Mouse (Mus musculus) neural tube, embryonic 15.5 days (tissue): Measurements from ENCODE around the gene Hoxb7. TPM values are rescaled to one million over a fixed set of nuclear protein-coding genes. Genes with fewer than 3 reads are reported as not detected.

Source experiments
- ATAC-seq: fragments of 200-750 bp; cut with Nextera tagmentation; 2 replicates; pipeline ENCODE4 v1.8.0; 2017; ENCODE audit warnings: mild to moderate bottlenecking, moderate TSS enrichment, moderate library complexity; ENCODE audit not compliant: low FRiP score
- H3K27ac ChIP-seq: fragments of 300-500 bp; sonication (generic); replicated peaks from 2 replicates; pipeline ENCODE4 v1.5.1; 2015; ENCODE audit warnings: mild to moderate bottlenecking, inconsistent platforms
- H3K27me3 ChIP-seq: fragments of 300-500 bp; sonication (generic); replicated peaks from 2 replicates; pipeline ENCODE4 v1.6.1; 2015; ENCODE audit warnings: inconsistent platforms
- H3K36me3 ChIP-seq: fragments of 300-500 bp; sonication (generic); 2 replicates; pipeline ENCODE4 v1.6.1; 2015; ENCODE audit warnings: inconsistent platforms
- H3K4me1 ChIP-seq: fragments of 300-500 bp; sonication (generic); 2 replicates; pipeline ENCODE4 v1.6.1; 2015; ENCODE audit warnings: inconsistent platforms
- H3K4me2 ChIP-seq: fragments of 300-500 bp; sonication (generic); 2 replicates; pipeline ENCODE4 v1.6.1; 2015; ENCODE audit warnings: inconsistent platforms, mild to moderate bottlenecking, moderate library complexity
- H3K4me3 ChIP-seq: fragments of 300-500 bp; sonication (generic); replicated peaks from 2 replicates; pipeline ENCODE4 v1.5.1; 2015; ENCODE audit warnings: mild to moderate bottlenecking, inconsistent platforms
- H3K9ac ChIP-seq: fragments of 300-500 bp; sonication (generic); replicated peaks from 2 replicates; pipeline ENCODE4 v1.6.1; 2015; ENCODE audit warnings: mild to moderate bottlenecking, inconsistent platforms
- H3K9me3 ChIP-seq: fragments of 300-500 bp; sonication (generic); replicated peaks from 2 replicates; pipeline ENCODE4 v1.6.1; 2016; ENCODE audit warnings: inconsistent platforms
- WGBS: fragments of 180-500 bp; shearing (Covaris S2); methylation state at CpG from one replicate; pipeline ENCODE4 v1.1.7; 2015; ENCODE audit warnings: mixed read lengths; 5-methylcytosine and 5-hydroxymethylcytosine counted together
- polyA plus RNA-seq: library from polyadenylated mRNA; unstranded; fragments of >200 nt; fragmentation: Nextera tagmentation; extraction: Ambion mirVana; gene quantifications from 2 replicates; pipeline ENCODE4 v1.2.1, GENCODE M21; 2015

The Hoxb7 gene
- polyA plus RNA-seq, 1 experiment from 2014 or later: 115 TPM

DNA sequence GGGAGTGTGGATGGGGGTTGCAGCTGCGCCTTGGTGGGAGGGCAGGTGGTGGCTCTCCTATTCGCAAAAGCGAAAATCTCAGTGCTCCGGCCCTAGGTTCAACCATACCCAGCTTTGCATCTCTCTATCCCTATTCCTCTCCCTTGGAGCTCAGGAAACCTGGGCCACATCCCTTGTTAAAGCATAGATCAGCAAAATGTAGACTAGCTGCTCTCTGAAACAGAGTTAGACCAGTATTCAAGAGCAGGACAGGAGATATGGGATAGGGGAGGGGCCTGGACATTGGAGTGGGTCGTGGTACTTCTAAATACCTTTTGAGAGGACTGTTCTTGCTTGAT, 28.9 kb downstream of the Hoxb7 start:
- peak overlapping the region; percentile 99 for H3K27ac ChIP-seq
- H3K9ac ChIP-seq: peak overlapping the region; percentile 83
- H3K9me3 ChIP-seq: no peaks in the 10 kb centered on the region
- peak overlapping the region; percentile 60 for H3K4me3 ChIP-seq
- H3K4me2 ChIP-seq: peak overlapping the region; percentile 87
- ATAC-seq: no peak
- no peaks in the 10 kb centered on the region for H3K36me3 ChIP-seq
- H3K4me1 ChIP-seq: peaks cover 88% of the 10 kb centered on the region
- WGBS: 10% methylated on average over 5 of the region's 5 CpGs
- no peaks in the 10 kb centered on the region for H3K27me3 ChIP-seq

DNA sequence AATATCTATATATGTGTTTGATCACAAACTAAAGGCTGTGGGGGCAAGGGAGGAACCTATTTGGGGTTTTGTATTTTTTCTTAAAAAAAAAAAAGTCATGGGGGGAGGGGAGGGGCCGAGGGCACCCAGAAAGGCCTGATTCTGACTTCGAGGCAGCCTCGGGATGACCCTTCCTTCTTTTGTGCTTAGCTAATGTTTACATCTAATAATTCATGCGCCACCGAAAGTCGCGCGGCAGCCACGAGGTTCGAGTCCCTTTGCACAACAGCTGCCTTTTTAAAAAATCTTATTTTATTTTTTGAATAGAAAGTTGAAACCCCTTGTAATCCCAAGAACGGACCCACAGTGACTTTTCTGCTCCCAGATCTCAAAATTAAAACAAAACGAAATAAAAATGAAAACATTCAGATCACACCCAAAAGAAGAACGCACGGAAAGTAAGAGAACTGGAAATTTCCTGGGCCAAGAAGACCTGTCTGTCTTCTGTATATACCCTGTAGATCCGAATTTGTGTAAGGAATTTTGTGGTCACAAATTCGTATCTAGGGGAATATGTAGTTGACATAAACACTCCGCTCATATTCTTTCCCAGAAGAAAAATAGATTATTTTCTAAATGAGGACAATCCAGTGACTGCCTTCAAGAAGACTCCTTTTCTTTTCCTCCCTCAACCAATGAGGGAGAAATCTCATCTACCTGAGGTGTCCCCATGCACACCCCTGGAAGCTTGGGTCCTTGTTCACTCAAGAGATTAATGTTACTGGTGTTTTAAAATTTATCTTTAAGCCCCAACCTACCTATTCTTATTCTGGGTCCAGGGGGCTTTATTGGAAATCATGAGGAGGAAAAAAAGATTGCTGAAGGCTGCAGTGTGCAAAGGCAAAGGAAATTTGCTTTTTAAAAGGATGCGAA, 30.5 kb downstream of the Hoxb7 start:
- peak overlapping the region; percentile 99 for H3K27ac ChIP-seq
- peak overlapping the region; percentile 87 for H3K4me2 ChIP-seq
- H3K27me3 ChIP-seq: no peaks in the 10 kb centered on the region
- no peaks in the 10 kb centered on the region for H3K9me3 ChIP-seq
- H3K4me1 ChIP-seq: peaks cover 84% of the 10 kb centered on the region
- ATAC-seq: no peak
- WGBS: 10% methylated on average over 18 of the region's 18 CpGs
- no peaks in the 10 kb centered on the region for H3K36me3 ChIP-seq
- H3K4me3 ChIP-seq: peak overlapping the region; percentile 60
- peak overlapping the region; percentile 83 for H3K9ac ChIP-seq

DNA sequence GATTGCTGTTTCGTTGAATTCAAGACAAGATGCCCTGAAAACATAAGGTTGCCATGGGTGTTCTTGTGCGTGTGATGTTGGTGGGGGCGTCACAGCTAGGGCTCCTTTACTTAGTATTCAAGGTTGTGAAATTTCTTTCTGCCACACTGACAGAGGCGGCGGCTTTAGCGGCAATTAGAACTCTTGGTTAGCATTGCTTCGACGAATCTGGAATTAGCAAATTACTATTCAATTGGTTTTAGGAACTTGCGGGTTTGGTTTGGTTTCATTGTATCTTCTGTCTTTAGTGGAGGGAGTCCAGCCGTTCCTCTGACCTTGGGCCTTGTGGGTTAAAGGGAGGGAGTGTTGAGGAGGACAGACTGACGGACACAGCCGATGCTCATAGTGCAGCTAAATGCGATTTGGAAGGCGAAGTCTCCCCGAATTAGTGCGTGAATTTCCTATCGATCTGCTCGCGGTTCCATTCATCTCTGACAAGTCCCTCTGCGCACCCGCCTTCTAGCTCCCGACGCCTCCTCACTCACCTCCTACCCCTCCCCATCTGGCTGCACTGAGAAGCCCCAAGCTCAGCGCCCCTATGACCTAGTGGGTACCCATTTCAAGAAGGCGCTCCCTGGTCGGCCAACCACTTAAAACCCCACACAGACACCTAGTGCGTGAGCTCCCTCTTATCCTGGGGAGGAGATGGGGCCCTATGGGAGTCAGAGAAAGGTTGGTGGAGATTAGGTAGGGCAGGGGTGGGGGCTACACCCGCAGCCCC, 31.4 kb downstream of the Hoxb7 start, which contains the start of gene Hoxb4:
TSS of gene Hoxb4 (plus strand) at position 660 of the 760 bp plus-strand sequence.
- Histone ChIP-seq H3K27ac (peak within 1 kb of the TSS; percentile 99), H3K9ac (peak within 1 kb of the TSS; percentile 78), H3K4me3 (peak within 1 kb of the TSS; percentile 60), H3K4me1 (peaks cover 84% of the 10 kb centered on the region), H3K36me3 (no peaks in the 10 kb centered on the region), H3K4me2 (peak within 1 kb of the TSS; percentile 87), H3K9me3 (no peaks in the 10 kb centered on the region), H3K27me3 (no peaks in the 10 kb centered on the region)
- ATAC-seq: peak; percentile 30; the same call in 1 of the 2 replicates
- WGBS: 3% methylated on average over 28 of the region's 28 CpGs

DNA sequence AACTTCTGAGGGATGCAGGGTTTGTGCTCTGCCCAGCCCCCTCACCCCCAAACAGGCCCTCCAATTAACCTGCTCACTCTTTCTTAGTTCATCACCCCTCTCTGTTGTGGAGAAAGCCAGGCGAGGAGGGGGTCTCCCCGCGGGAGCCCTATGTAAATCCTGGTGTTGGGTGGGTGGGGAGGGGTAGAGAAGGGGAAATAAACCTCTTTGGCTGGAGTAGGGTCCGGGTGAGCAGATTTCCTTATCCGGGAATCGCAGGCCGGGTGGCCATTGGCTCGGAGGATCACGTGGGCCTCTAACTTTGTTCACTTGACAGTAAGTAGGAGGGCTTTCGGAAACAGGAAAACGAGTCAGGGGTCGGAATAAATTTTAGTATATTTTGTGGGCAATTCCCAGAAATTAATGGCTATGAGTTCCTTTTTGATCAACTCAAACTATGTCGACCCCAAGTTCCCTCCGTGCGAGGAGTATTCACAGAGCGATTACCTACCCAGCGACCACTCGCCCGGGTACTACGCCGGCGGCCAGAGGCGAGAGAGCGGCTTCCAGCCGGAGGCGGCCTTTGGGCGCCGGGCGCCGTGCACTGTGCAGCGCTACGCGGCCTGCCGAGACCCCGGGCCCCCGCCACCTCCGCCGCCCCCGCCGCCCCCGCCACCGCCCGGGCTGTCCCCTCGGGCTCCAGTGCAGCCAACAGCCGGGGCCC, 32.1 kb downstream of the Hoxb7 start:
- Histone ChIP-seq H3K4me3 (peak overlapping the region; percentile 60), H3K4me1 (peaks cover 84% of the 10 kb centered on the region), H3K27me3 (no peaks in the 10 kb centered on the region), H3K27ac (peak overlapping the region; percentile 99), H3K36me3 (no peaks in the 10 kb centered on the region), H3K9me3 (no peaks in the 10 kb centered on the region), H3K9ac (peak overlapping the region; percentile 78), H3K4me2 (peak overlapping the region; percentile 87)
- WGBS: under 1% methylated on average over 45 of the region's 45 CpGs
- ATAC-seq: peak; percentile 68

DNA sequence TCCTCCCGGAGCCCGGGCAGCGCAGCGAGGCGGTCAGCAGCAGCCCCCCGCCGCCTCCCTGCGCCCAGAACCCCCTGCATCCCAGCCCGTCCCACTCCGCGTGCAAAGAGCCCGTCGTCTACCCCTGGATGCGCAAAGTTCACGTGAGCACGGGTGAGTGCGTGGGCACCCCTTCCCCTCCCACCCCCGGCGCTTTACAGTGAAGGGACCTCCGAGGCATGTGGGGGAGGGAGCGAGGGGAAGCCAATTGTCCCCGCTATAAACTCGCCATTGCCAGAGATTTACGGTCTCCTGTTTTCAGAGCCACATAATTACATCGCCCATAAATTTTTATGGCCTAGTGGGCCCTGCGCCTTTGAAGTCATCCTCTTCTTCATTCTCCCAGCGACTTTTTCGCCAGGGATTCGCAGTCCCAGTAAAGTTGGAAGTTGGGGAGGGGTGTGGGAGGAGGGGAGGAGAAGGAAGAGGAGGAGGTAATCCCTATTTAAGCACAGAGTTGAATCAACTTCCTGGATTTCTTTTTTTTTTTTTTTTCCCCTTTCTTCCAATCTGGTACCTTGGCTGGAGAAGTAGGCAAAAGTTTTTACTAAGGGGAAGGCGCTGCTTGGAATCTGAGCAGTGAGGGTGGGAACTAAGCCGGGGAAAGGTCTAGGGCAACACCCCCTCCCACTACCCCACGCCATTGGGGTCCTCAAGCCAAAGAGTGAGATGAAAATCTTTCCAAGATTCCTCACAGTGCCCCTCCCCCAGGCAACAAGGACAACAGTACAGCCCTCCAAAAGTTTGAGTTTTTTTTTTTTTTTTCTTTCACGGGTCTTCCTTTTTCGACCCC, 32.9 kb downstream of the Hoxb7 start:
- H3K9me3 ChIP-seq: no peaks in the 10 kb centered on the region
- peak overlapping the region; percentile 87 for H3K4me2 ChIP-seq
- peak overlapping the region; percentile 99 for H3K27ac ChIP-seq
- H3K4me3 ChIP-seq: peak overlapping the region; percentile 60
- peak; percentile 79 for ATAC-seq
- H3K9ac ChIP-seq: peak overlapping the region; percentile 78
- H3K36me3 ChIP-seq: no peaks in the 10 kb centered on the region
- peaks cover 84% of the 10 kb centered on the region for H3K4me1 ChIP-seq
- no peaks in the 10 kb centered on the region for H3K27me3 ChIP-seq
- under 1% methylated on average over 32 of the region's 34 CpGs for WGBS

DNA sequence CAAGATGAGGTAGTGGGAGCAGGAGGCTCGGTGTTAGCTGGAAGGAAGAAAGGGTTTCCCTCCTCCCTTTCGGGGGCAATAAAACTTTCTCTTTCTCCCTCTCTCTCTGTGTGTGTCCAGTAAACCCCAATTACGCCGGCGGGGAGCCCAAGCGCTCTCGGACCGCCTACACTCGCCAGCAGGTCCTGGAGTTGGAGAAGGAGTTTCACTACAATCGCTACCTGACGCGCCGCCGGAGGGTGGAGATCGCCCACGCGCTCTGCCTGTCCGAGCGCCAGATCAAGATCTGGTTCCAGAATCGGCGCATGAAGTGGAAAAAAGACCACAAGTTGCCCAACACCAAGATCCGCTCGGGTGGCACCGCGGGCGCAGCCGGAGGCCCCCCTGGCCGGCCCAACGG, 33.5 kb downstream of the Hoxb7 start:
- 1% methylated on average over 29 of the region's 29 CpGs for WGBS

DNA sequence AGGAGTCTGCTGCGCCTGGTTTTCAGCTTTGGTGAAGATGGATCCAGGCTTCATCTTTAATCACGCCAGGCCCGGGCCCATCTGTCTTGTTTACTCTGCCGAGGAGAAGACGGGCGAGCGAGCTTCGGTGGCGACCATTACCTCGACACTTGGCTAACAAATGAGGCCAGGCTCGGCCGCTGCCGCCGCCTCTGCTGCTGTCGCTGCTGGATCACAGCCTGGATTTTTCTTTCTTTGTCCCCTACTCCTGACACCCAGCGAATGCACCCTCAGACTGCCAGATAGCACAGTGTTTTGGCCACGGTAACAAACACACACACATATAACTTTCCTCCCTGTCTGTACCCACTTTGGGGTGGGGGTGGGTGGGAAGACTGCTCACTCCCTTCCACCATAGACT, 34.3 kb downstream of the Hoxb7 start:
- H3K4me2 ChIP-seq: peak overlapping the region; percentile 87
- peak overlapping the region; percentile 78 for H3K9ac ChIP-seq
- H3K9me3 ChIP-seq: no peaks in the 10 kb centered on the region
- no peaks in the 10 kb centered on the region for H3K27me3 ChIP-seq
- peaks cover 82% of the 10 kb centered on the region for H3K4me1 ChIP-seq
- peak overlapping the region; percentile 99 for H3K27ac ChIP-seq
- H3K36me3 ChIP-seq: no peaks in the 10 kb centered on the region
- no peak for ATAC-seq
- peak overlapping the region; percentile 60 for H3K4me3 ChIP-seq
- 8% methylated on average over 17 of the region's 17 CpGs for whole genome bisulfite sequencing

More for the DNA sequence above, 33.5 kb downstream of the Hoxb7 start:
- H3K9ac ChIP-seq: peak overlapping the region; percentile 78
- no peaks in the 10 kb centered on the region for H3K36me3 ChIP-seq
- H3K9me3 ChIP-seq: no peaks in the 10 kb centered on the region
- peak overlapping the region; percentile 87 for H3K4me2 ChIP-seq
- peak; percentile 1 for ATAC-seq
- peak overlapping the region; percentile 99 for H3K27ac ChIP-seq
- H3K27me3 ChIP-seq: no peaks in the 10 kb centered on the region
- H3K4me1 ChIP-seq: peaks cover 82% of the 10 kb centered on the region
- H3K4me3 ChIP-seq: peak overlapping the region; percentile 60

DNA sequence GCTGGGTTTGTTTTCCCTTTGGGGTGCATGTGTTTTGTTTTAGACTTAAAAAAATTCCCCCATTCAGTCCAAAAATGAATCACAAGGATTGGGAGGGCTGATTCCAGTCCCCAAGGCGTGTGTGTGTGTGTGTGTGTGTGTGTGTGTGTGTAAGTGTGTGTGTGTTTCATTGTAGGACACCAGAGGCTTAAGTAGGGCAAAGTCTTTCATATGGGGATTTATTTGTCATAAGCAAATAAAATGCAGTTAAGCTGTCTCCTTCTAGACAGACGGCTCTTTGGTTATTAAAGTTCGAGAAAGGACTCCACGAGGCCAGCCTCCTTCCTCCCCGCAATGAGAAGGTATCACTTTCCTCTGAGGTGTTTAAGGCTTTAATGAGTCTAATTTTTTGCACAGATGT, 35.4 kb downstream of the Hoxb7 start:
- WGBS: 1% methylated on average over 5 of the region's 5 CpGs
- Histone ChIP-seq H3K4me1 (peaks cover 83% of the 10 kb centered on the region), H3K27me3 (no peaks in the 10 kb centered on the region), H3K4me2 (peak overlapping the region; percentile 87), H3K9me3 (no peaks in the 10 kb centered on the region), H3K36me3 (no peaks in the 10 kb centered on the region), H3K4me3 (peak overlapping the region; percentile 60), H3K9ac (peak overlapping the region; percentile 78), H3K27ac (peak overlapping the region; percentile 99)
- ATAC-seq: no peak

DNA sequence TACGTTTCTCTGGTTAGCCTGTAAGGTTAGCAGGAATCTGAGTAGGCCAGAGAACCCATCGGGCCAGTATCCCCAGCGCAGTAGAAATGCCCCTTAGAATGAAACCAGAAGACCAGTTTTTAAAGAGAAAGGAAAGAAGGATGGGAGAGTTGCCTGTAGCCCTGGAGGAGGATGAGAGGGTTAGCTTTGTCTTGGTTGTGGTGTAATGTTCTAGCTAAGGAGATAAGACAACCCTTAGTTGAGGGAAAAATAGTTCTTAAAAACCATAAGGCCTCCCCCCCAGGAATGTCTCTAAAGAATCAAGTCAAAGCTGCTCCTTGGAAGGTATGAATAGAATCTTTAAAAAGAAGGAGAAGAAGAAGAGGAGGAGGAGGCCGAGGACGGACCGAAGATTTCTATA, 36.3 kb downstream of the Hoxb7 start:
- H3K4me3 ChIP-seq: peak overlapping the region; percentile 60
- peak overlapping the region; percentile 99 for H3K27ac ChIP-seq
- H3K4me2 ChIP-seq: peak overlapping the region; percentile 87
- 10% methylated on average over 6 of the region's 6 CpGs for WGBS
- peaks cover 86% of the 10 kb centered on the region for H3K4me1 ChIP-seq
- no peaks in the 10 kb centered on the region for H3K27me3 ChIP-seq
- peak overlapping the region; percentile 78 for H3K9ac ChIP-seq
- no peaks in the 10 kb centered on the region for H3K9me3 ChIP-seq
- H3K36me3 ChIP-seq: no peaks in the 10 kb centered on the region
- ATAC-seq: no peak

DNA sequence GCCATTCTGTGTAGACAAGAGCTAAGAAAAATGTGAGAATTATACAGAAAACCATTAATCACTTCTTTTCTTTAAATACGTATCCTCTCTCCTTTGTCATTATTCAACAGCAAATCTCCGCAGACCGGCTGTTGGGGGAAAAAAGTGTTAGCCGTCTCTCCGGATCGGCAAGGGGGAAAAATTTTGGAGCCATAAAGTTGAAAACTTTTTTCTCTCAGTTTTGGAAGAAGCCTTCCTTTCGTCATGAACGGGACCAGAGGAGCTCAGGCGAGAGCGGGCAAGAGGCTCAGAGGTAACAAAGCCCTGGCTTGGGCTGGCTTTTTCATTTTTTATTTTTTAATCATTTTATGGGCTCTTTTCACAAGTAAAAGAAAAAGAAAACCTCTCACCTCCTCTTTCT, 36.7 kb downstream of the Hoxb7 start, which contains the start of gene Hoxb3:
TSS of gene Hoxb3 (plus strand) at position 173 of the 400 bp plus-strand sequence.
- H3K27ac ChIP-seq: peak within 1 kb of the TSS; percentile 99
- H3K4me3 ChIP-seq: peak within 1 kb of the TSS; percentile 60
- 15% methylated on average over 10 of the region's 10 CpGs for WGBS
- H3K9ac ChIP-seq: peak within 1 kb of the TSS; percentile 78
- H3K4me2 ChIP-seq: peak within 1 kb of the TSS; percentile 87
- H3K36me3 ChIP-seq: no peaks in the 10 kb centered on the region
- no peaks in the 10 kb centered on the region for H3K27me3 ChIP-seq
- peaks cover 86% of the 10 kb centered on the region for H3K4me1 ChIP-seq
- ATAC-seq: no peak
- H3K9me3 ChIP-seq: no peaks in the 10 kb centered on the region
